Mouse (Mus musculus) hindbrain, embryonic 16.5 days (tissue): ENCODE data around the gene Mrpl18. TPM values are rescaled to one million over a fixed set of nuclear protein-coding genes. Genes with fewer than 3 reads are reported as not detected.
"Not testable (repeated sequence)": the region's sequence is repeated elsewhere in the genome, so short reads cannot be mapped to it uniquely, and the experiment has no call there.

Experiments used
- ATAC-seq: fragments of 200-750 bp; cut with Nextera tagmentation; 2 replicates; pipeline ENCODE4 v1.8.0; 2017; ENCODE audit warnings: moderate TSS enrichment, moderate library complexity
- H3K27ac ChIP-seq: fragments of 300-500 bp; sonication (generic); 2 replicates; pipeline ENCODE4 v1.5.1; 2014; ENCODE audit warnings: low read depth, mild to moderate bottlenecking, control low read depth, low read length, moderate library complexity
- H3K27me3 ChIP-seq: fragments of 300-500 bp; sonication (generic); replicated peaks from 2 replicates; pipeline ENCODE4 v1.6.1; 2014; ENCODE audit warnings: low read length; ENCODE audit not compliant: control insufficient read depth, insufficient read depth
- H3K36me3 ChIP-seq: fragments of 300-500 bp; sonication (generic); 2 replicates; pipeline ENCODE4 v1.6.1; 2014; ENCODE audit warnings: mild to moderate bottlenecking, low read length, moderate library complexity, mixed read lengths; ENCODE audit not compliant: control insufficient read depth, insufficient read depth
- H3K4me1 ChIP-seq: fragments of 300-500 bp; sonication (generic); 2 replicates; pipeline ENCODE4 v1.6.1; 2014; ENCODE audit warnings: low read depth, low read length; ENCODE audit not compliant: control insufficient read depth, insufficient read depth
- H3K4me2 ChIP-seq: fragments of 300-500 bp; sonication (generic); 2 replicates; pipeline ENCODE4 v1.6.1; 2014; ENCODE audit warnings: mild to moderate bottlenecking, low read length, control low read depth, moderate library complexity
- H3K4me3 ChIP-seq: fragments of 300-500 bp; sonication (generic); 2 replicates; pipeline ENCODE4 v1.5.1; 2014; ENCODE audit warnings: mild to moderate bottlenecking, low read length, control low read depth, moderate library complexity
- H3K9ac ChIP-seq: fragments of 300-500 bp; sonication (generic); 2 replicates; pipeline ENCODE4 v1.6.1; 2014; ENCODE audit warnings: low read depth, mild to moderate bottlenecking, control low read depth, low read length, moderate library complexity
- H3K9me3 ChIP-seq: fragments of 300-500 bp; sonication (generic); 2 replicates; pipeline ENCODE4 v1.6.1; 2014; ENCODE audit warnings: mild to moderate bottlenecking, low read length, moderate library complexity; ENCODE audit not compliant: control insufficient read depth
- WGBS: fragments of 180-500 bp; shearing (Covaris S2); extraction: QIAGEN DNeasy Blood & Tissue Kit; methylation state at CpG from one replicate; pipeline ENCODE4 v1.1.7; 2014; 5-methylcytosine and 5-hydroxymethylcytosine counted together
- polyA plus RNA-seq: library from polyadenylated mRNA; unstranded; fragments of >200 nt; fragmentation: Nextera tagmentation; extraction: Ambion mirVana; gene quantifications from 2 replicates; pipeline ENCODE4 v1.2.1, GENCODE M21; 2015

Gene Mrpl18
- polyA plus RNA-seq, 1 experiment from 2014 or later, result 123 TPM

GRCm38 (mm10) chr17:12902291-12902690, 13.9 kb downstream of the Mrpl18 start:
- no peak overlapping the region for H3K4me2 ChIP-seq
- WGBS, result 94% methylated on average over 6 of the region's 6 CpGs
- H3K27me3 ChIP-seq, result no peaks in the 10 kb centered on the region
- H3K4me3 ChIP-seq, result no peak overlapping the region
- peaks cover 7% of the 10 kb centered on the region for H3K36me3 ChIP-seq
- no peak overlapping the region for H3K9ac ChIP-seq
- ATAC-seq, result no peak
- no peaks in the 10 kb centered on the region for H3K4me1 ChIP-seq
- no peak overlapping the region for H3K27ac ChIP-seq
- no peaks in the 10 kb centered on the region for H3K9me3 ChIP-seq

GRCm38 (mm10) chr17:12898607-12899006, 17.5 kb downstream of the Mrpl18 start:
- H3K9ac ChIP-seq, H3K4me1 ChIP-seq, H3K9me3 ChIP-seq, H3K4me2 ChIP-seq, H3K27ac ChIP-seq, H3K27me3 ChIP-seq, H3K4me3 ChIP-seq, ATAC-seq, H3K36me3 ChIP-seq: not testable (repeated sequence)
- 30% methylated on average over 2 of the region's 2 CpGs for WGBS

GRCm38 (mm10) chr17:12897674-12898073, 18.5 kb downstream of the Mrpl18 start:
- Histone ChIP-seq H3K36me3 (peaks cover 4% of the 10 kb centered on the region), H3K27ac (0 out of 2 replicates have a peak overlapping the region, but pooled peaks have one; percentile 26), H3K27me3 (no peaks in the 10 kb centered on the region), H3K4me2 (no peak overlapping the region), H3K4me1 (no peaks in the 10 kb centered on the region), H3K9ac (no peak overlapping the region), H3K9me3 (no peaks in the 10 kb centered on the region), H3K4me3 (no peak overlapping the region)
- peak; percentile 79 for ATAC-seq
- 74% methylated on average over 5 of the region's 5 CpGs for WGBS

GRCm38 (mm10) chr17:12892033-12892432, 24.1 kb downstream of the Mrpl18 start:
- 94% methylated on average over 9 of the region's 9 CpGs for WGBS
- ATAC-seq, result no peak
- Histone ChIP-seq H3K36me3 (no peaks in the 10 kb centered on the region), H3K4me1 (no peaks in the 10 kb centered on the region), H3K9ac (no peak overlapping the region), H3K27ac (no peak overlapping the region), H3K9me3 (no peaks in the 10 kb centered on the region), H3K27me3 (no peaks in the 10 kb centered on the region), H3K4me3 (no peak overlapping the region), H3K4me2 (no peak overlapping the region)

- Histone ChIP-seq H3K4me1 (no peaks in the 10 kb centered on the region), H3K4me2 (no peak overlapping the region), H3K9ac (no peak overlapping the region), H3K4me3 (no peak overlapping the region), H3K27ac (no peak overlapping the region), H3K27me3 (no peaks in the 10 kb centered on the region), H3K9me3 (no peaks in the 10 kb centered on the region), H3K36me3 (no peaks in the 10 kb centered on the region)
- no peak for ATAC-seq
- 76% methylated on average over 4 of the region's 4 CpGs for WGBS
Observed at GRCm38 (mm10) chr17:12891054-12891453, 25.1 kb downstream of the Mrpl18 start.

GRCm38 (mm10) chr17:12887021-12887775, 28.9 kb downstream of the Mrpl18 start:
- H3K4me2 ChIP-seq, result no peak overlapping the region
- WGBS, result 74% methylated on average over 15 of the region's 15 CpGs
- H3K36me3 ChIP-seq, result no peaks in the 10 kb centered on the region
- H3K27me3 ChIP-seq, result no peaks in the 10 kb centered on the region
- no peak overlapping the region for H3K27ac ChIP-seq
- H3K4me1 ChIP-seq, result no peaks in the 10 kb centered on the region
- no peak for ATAC-seq
- no peaks in the 10 kb centered on the region for H3K9me3 ChIP-seq
- H3K4me3 ChIP-seq, result no peak overlapping the region
- H3K9ac ChIP-seq, result no peak overlapping the region

- ATAC-seq, result no peak
- 43% methylated on average over 6 of the region's 6 CpGs for WGBS
- H3K4me2 ChIP-seq, result no peak overlapping the region
- H3K4me1 ChIP-seq, result no peaks in the 10 kb centered on the region
- no peak overlapping the region for H3K27ac ChIP-seq
- no peaks in the 10 kb centered on the region for H3K36me3 ChIP-seq
- H3K27me3 ChIP-seq, result no peaks in the 10 kb centered on the region
- H3K9ac ChIP-seq, result no peak overlapping the region
- H3K9me3 ChIP-seq, result no peaks in the 10 kb centered on the region
- H3K4me3 ChIP-seq, result no peak overlapping the region
Observed at GRCm38 (mm10) chr17:12886620-12887019, 29.5 kb downstream of the Mrpl18 start.

- Histone ChIP-seq H3K9me3 (no peaks in the 10 kb centered on the region), H3K27me3 (no peaks in the 10 kb centered on the region), H3K4me1 (peaks cover 4% of the 10 kb centered on the region), H3K27ac (no peak overlapping the region), H3K4me2 (no peak overlapping the region), H3K4me3 (no peak overlapping the region), H3K36me3 (no peaks in the 10 kb centered on the region), H3K9ac (no peak overlapping the region)
- no peak for ATAC-seq
- 74% methylated on average over 1 of the region's 1 CpGs for WGBS
Observed at GRCm38 (mm10) chr17:12881216-12881615, 34.9 kb downstream of the Mrpl18 start.

GRCm38 (mm10) chr17:12880178-12880577, 36.0 kb downstream of the Mrpl18 start:
- H3K4me2 ChIP-seq, result peak overlapping the region; percentile 42
- H3K36me3 ChIP-seq, result no peaks in the 10 kb centered on the region
- H3K27ac ChIP-seq, result no peak overlapping the region
- H3K27me3 ChIP-seq, result no peaks in the 10 kb centered on the region
- 2% methylated on average over 14 of the region's 14 CpGs for WGBS
- peak; percentile 88 for ATAC-seq
- H3K4me1 ChIP-seq, result peaks cover 4% of the 10 kb centered on the region
- H3K9me3 ChIP-seq, result no peaks in the 10 kb centered on the region
- H3K9ac ChIP-seq, result peak overlapping the region; percentile 15; the same call in 1 of the 2 replicates
- no peak overlapping the region for H3K4me3 ChIP-seq
